Mouse (Mus musculus): Measurements from ENCODE around the gene Lactb. TPM values are rescaled to one million over a fixed set of nuclear protein-coding genes. Genes with fewer than 3 reads are reported as not detected.

Gene Lactb
- polyA plus RNA-seq, 1 experiment, result 6.0 TPM

GRCm38 (mm10) chr9:66905990-66906389, 69.3 kb downstream of the Lactb start:
- DNase-seq (ENCODE audit: low read depth, low spot score), result no peak
- 83% methylated on average over 9 of the region's 9 CpGs for WGBS

Other genes starting within 250 kb of the Lactb start
- gene Aph1b, start 180.0 kb downstream of the Lactb start, polyA plus RNA-seq (2012; rRNA removed), result 1.6 and 2.0 TPM in 2 replicates
- gene Gm10647, start 178.4 kb downstream of the Lactb start, polyA plus RNA-seq (2012; rRNA removed), result 0.07 and 0.09 TPM in 2 replicates
- 0.26 and 0.69 TPM in 2 replicates for gene Aph1c, start 140.8 kb downstream of the Lactb start, polyA plus RNA-seq (2012; rRNA removed)
- 5.8 and 8.9 TPM in 2 replicates for gene Rab8b, start 55.8 kb downstream of the Lactb start, polyA plus RNA-seq (2012; rRNA removed)
- 96.8 and 111 TPM in 2 replicates for gene Rps27l, start 29.4 kb downstream of the Lactb start, polyA plus RNA-seq (2012; rRNA removed)
- 340 and 380 TPM in 2 replicates for gene Tpm1, start 73.9 kb upstream of the Lactb start, polyA plus RNA-seq (2012; rRNA removed)